Mouse (Mus musculus) G1E (cell line): ENCODE data around the gene Sec61b.

ENCODE experiments used
- CTCF ChIP-seq: IDR thresholded peaks from 2 replicates; pipeline ENCODE4 v1.5.1; 2012; ENCODE audit warnings: low read depth, low read length, inconsistent platforms, mixed read lengths
- GATA1 ChIP-seq: IDR thresholded peaks from 2 replicates; pipeline ENCODE4 v1.6.1; 2012; ENCODE audit warnings: borderline replicate concordance, low read length, inconsistent platforms, mixed read lengths
- GATA2 ChIP-seq: IDR thresholded peaks from 2 replicates; pipeline ENCODE4 v1.6.1; 2012; ENCODE audit warnings: low read depth, low read length, inconsistent platforms, borderline replicate concordance

GRCm38 (mm10) chr4:47494686-47495085 is 20.2 kb downstream of the Sec61b start:
- TF ChIP-seq CTCF: no peak
- TF ChIP-seq GATA2: no peak
- TF ChIP-seq GATA1: no peak
